Mouse (Mus musculus): ENCODE data around the gene 2010111I01Rik.

DNA sequence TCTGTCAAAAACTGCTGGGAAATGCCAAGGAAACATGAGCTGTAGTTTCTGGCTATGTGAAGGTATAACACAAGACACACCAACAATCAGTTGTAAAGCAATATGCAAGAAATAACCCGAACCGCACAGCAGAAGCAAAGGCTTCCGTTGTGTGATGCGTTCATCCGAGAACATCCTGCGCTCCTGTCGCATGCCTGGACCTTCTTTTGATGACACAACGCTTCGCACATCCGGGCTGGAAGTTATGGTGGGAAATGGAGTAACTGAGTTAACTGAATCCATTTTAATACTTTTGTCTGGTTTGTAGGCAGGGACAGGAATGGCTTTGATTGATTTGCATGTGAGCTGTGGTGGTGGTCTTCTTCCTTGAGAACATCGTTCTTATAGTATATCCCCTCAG lies 282.9 kb downstream of the 2010111I01Rik start:
- no peak for TF ChIP-seq CTCF (IDR thresholded peaks at IDR 0.05; ENCODE audit: low read depth, low read length)
- TF ChIP-seq POLR2A (IDR thresholded peaks at IDR 0.05; ENCODE audit: borderline replicate concordance, low read depth, low read length) = no peak

All from bone marrow macrophage, adult 2 months (primary cell).